Mouse (Mus musculus): ENCODE results near the gene Afg1l. TPM values are rescaled to one million over a fixed set of nuclear protein-coding genes. Genes with fewer than 3 reads are reported as not detected.

Afg1l gene
- polyA plus RNA-seq (2014; fragmentation: Illumina TruSeq; extraction: RNeasy Lipid Tissue Mini Kit (QIAGEN cat#74804); ENCODE audit: low read depth, low replicate concordance), result 26.6 TPM

GRCm38 (mm10) chr10:42478341-42478720 lies at the start of gene Afg1l:
Afg1l (minus strand) TSS chr10:42478565.

GRCm38 (mm10) chr10:42501775-42502348 lies 23.5 kb upstream of the Afg1l start, which contains the start of gene Snx3:
Snx3 (plus strand) TSS chr10:42502030.

GRCm38 (mm10) chr10:42276507-42277345 lies 201.6 kb downstream of the Afg1l start, which contains the start of gene Foxo3:
Foxo3 (minus strand) TSS chr10:42276755.

Other genes starting within 250 kb of the Afg1l start
- 27.0 TPM for gene Foxo3, start 201.8 kb downstream of the Afg1l start, polyA plus RNA-seq (2014; fragmentation: Illumina TruSeq; extraction: RNeasy Lipid Tissue Mini Kit (QIAGEN cat#74804); ENCODE audit: low read depth, low replicate concordance)
- 181 TPM for gene Snx3, start 23.5 kb upstream of the Afg1l start, polyA plus RNA-seq (2014; fragmentation: Illumina TruSeq; extraction: RNeasy Lipid Tissue Mini Kit (QIAGEN cat#74804); ENCODE audit: low read depth, low replicate concordance)
- gene Nr2e1, start 105.1 kb upstream of the Afg1l start, polyA plus RNA-seq (2014; fragmentation: Illumina TruSeq; extraction: RNeasy Lipid Tissue Mini Kit (QIAGEN cat#74804); ENCODE audit: low read depth, low replicate concordance), result not detected
- 48.8 TPM for gene Ostm1, start 105.3 kb upstream of the Afg1l start, polyA plus RNA-seq (2014; fragmentation: Illumina TruSeq; extraction: RNeasy Lipid Tissue Mini Kit (QIAGEN cat#74804); ENCODE audit: low read depth, low replicate concordance)